Mouse (Mus musculus) 416B (cell line): ENCODE measurements around the gene Clca2.
"Not testable (repeated sequence)": the region's sequence is repeated elsewhere in the genome, so short reads cannot be mapped to it uniquely, and the experiment has no call there.

Experiments
- DNase-seq: peaks from one replicate; pipeline ENCODE4 v3.0.0; 2011; ENCODE audit warnings: low read depth

The Clca2 gene

GRCm38 (mm10) chr3:145086180-145086579, 13.1 kb downstream of the Clca2 start:
- DNase-seq, result no peak

GRCm38 (mm10) chr3:145083081-145083480, 16.2 kb downstream of the Clca2 start:
- no peak for DNase-seq

GRCm38 (mm10) chr3:145080904-145081303, 18.3 kb downstream of the Clca2 start:
- DNase-seq, result no peak

- no peak for DNase-seq
These were observed 20.8 kb downstream of the Clca2 start for GRCm38 (mm10) chr3:145078405-145078804.

- no peak for DNase-seq
These were observed 26.9 kb downstream of the Clca2 start for GRCm38 (mm10) chr3:145072339-145072738.

- DNase-seq, result no peak
These were observed 30.3 kb downstream of the Clca2 start for GRCm38 (mm10) chr3:145068964-145069363.

- DNase-seq, result not testable (repeated sequence)
These were observed 44.1 kb downstream of the Clca2 start for GRCm38 (mm10) chr3:145055138-145055537.

- DNase-seq, result peak; percentile 87
These were observed 49.4 kb downstream of the Clca2 start for GRCm38 (mm10) chr3:145049820-145050219.

GRCm38 (mm10) chr3:145038813-145039212, 60.4 kb downstream of the Clca2 start:
- DNase-seq, result no peak

- DNase-seq, result no peak
These were observed 66.6 kb downstream of the Clca2 start, which contains the start of gene Clca1 for GRCm38 (mm10) chr3:145032676-145033075. Gene Clca1, minus strand, starts transcription at chr3:145032776.

- no peak for DNase-seq
These were observed 71.2 kb downstream of the Clca2 start for GRCm38 (mm10) chr3:145028036-145028435.

GRCm38 (mm10) chr3:145026750-145027149, 72.5 kb downstream of the Clca2 start:
- DNase-seq, result peak; percentile 45
